Mouse (Mus musculus) neural tube, embryonic 13.5 days (tissue): ENCODE measurements around the gene Kti12. TPM values are rescaled to one million over a fixed set of nuclear protein-coding genes. Genes with fewer than 3 reads are reported as not detected.
A peak's percentile ranks its signal among the peaks of the same experiment; 100 is the strongest.

Experiments used
- ATAC-seq: fragments of 200-750 bp; cut with Nextera tagmentation; 2 replicates; pipeline ENCODE4 v1.8.0; 2017; ENCODE audit warnings: low read depth, mild to moderate bottlenecking, moderate TSS enrichment, moderate library complexity
- H3K27ac ChIP-seq: fragments of 300-500 bp; sonication (generic); replicated peaks from 2 replicates; pipeline ENCODE4 v1.5.1; 2015; ENCODE audit warnings: moderate library complexity, mild to moderate bottlenecking, inconsistent platforms
- H3K27me3 ChIP-seq: fragments of 300-500 bp; sonication (generic); 2 replicates; pipeline ENCODE4 v1.6.1; 2015; ENCODE audit warnings: mild to moderate bottlenecking, inconsistent platforms
- H3K36me3 ChIP-seq: fragments of 300-500 bp; sonication (generic); 2 replicates; pipeline ENCODE4 v1.6.1; 2015; ENCODE audit warnings: mild to moderate bottlenecking, inconsistent platforms
- H3K4me1 ChIP-seq: fragments of 300-500 bp; sonication (generic); replicated peaks from 2 replicates; pipeline ENCODE4 v1.6.1; 2015; ENCODE audit warnings: inconsistent platforms
- H3K4me2 ChIP-seq: fragments of 300-500 bp; sonication (generic); 2 replicates; pipeline ENCODE4 v1.6.1; 2015; ENCODE audit warnings: inconsistent platforms, mild to moderate bottlenecking, moderate library complexity
- H3K4me3 ChIP-seq: fragments of 300-500 bp; sonication (generic); 2 replicates; pipeline ENCODE4 v1.5.1; 2015; ENCODE audit warnings: mild to moderate bottlenecking, inconsistent platforms
- H3K9ac ChIP-seq: fragments of 300-500 bp; sonication (generic); 2 replicates; pipeline ENCODE4 v1.6.1; 2015; ENCODE audit warnings: moderate library complexity, mild to moderate bottlenecking, inconsistent platforms
- H3K9me3 ChIP-seq: fragments of 300-500 bp; sonication (generic); 2 replicates; pipeline ENCODE4 v1.6.1; 2016; ENCODE audit warnings: inconsistent platforms
- WGBS: fragments of 180-500 bp; shearing (Covaris S2); methylation state at CpG from one replicate; pipeline ENCODE4 v1.1.7; 2015; 5-methylcytosine and 5-hydroxymethylcytosine counted together
- polyA plus RNA-seq: library from polyadenylated mRNA; unstranded; fragments of >200 nt; fragmentation: Nextera tagmentation; extraction: Ambion mirVana; gene quantifications from 2 replicates; pipeline ENCODE4 v1.2.1, GENCODE M21; 2015

The Kti12 gene
- 30.7 and 31.6 TPM in 2 replicates for polyA plus RNA-seq

DNA sequence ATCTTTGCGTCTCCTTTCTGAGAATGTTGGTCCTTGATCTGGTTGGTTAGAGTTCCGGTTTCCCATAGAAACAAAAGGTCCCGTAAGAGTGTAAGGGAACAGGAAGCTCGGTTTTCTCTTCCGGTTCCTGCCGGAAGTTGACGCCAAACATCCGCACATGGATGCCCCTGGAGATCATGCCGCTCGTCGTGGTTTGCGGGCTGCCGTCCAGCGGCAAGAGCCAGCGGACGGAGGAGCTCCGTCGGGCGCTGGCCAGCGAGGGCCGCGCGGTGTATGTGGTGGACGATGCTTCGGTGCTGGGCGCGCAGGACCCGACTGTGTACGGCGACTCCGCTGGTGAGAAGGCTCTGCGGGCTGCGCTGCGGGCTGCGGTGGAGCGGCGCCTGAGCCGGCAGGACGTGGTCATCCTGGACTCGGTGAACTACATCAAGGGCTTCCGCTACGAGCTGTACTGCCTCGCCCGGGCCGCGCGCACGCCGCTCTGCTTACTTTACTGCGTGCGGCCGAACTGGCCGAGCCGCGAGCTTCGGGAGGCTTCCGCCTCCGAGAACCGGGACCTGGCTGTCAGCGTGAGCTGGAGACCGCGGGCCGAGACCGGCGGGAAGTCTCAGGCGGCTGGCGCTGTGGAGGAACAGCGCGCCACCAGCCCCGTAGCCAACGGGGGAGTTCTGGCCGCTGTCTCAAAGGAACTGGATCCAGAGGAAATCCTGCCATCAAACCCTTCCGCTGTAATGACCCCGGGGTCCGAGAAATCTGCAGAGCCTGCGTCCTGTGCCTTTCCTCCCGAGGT lies at the start of gene Kti12:
Gene Kti12 (plus strand): TSS at position 71 of the 790 bp plus-strand sequence.
- H3K27me3 ChIP-seq = no peaks in the 10 kb centered on the region
- WGBS = under 1% methylated on average over 77 of the region's 77 CpGs
- H3K9ac ChIP-seq = peak within 1 kb of the TSS; percentile 87
- H3K9me3 ChIP-seq = no peaks in the 10 kb centered on the region
- peak within 1 kb of the TSS; percentile 99 for H3K4me2 ChIP-seq
- H3K4me1 ChIP-seq = peaks cover 43% of the 10 kb centered on the region
- H3K36me3 ChIP-seq = peaks cover 3% of the 10 kb centered on the region; the same call in 1 of the 2 replicates
- peak within 1 kb of the TSS; percentile 95 for H3K4me3 ChIP-seq
- peak within 1 kb of the TSS; percentile 88 for H3K27ac ChIP-seq
- peak; percentile 91 for ATAC-seq

DNA sequence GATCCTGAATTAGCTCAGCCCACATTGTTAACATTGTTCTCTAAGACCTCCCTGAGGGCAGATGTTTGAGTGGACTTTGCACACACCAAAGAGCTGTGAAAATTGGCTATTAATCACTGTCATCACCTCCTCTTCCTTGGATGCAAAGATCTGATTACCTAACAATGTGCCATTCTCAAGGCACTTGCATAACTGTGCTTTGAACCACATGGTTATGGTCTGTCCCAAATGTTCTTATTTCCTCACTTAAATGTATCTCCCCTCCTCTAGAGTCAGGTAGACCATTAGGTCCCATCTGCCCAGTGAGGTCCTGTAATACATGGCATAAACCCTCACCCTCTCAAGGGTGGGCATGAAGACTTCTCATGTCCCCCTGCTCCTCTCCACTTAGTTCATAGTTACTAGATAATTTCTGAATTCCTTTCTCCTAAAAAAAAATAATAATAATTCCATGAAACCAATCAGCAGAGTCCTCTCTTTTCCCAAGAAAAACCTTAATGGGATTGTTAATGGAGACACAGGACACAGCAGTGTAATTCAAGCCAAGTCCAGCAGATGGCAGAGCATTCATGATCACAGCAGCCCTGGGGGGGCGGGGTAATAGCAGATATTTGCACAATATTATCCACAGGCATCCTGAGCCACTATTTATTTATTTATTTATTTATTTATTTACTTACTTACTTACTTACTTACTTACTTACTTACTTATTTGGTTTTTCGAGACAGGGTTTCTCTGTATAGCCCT lies 49.3 kb upstream of the Kti12 start:
- peaks cover 4% of the 10 kb centered on the region; the same call in 1 of the 2 replicates for H3K4me1 ChIP-seq
- peak; percentile 56; the same call in 1 of the 2 replicates for ATAC-seq
- WGBS = 61% methylated on average over 2 of the region's 2 CpGs
- H3K36me3 ChIP-seq = no peaks in the 10 kb centered on the region
- no peak overlapping the region for H3K9ac ChIP-seq
- no peaks in the 10 kb centered on the region for H3K9me3 ChIP-seq
- H3K27ac ChIP-seq = no peak overlapping the region
- H3K4me2 ChIP-seq = no peak overlapping the region
- H3K4me3 ChIP-seq = no peak overlapping the region
- H3K27me3 ChIP-seq = no peaks in the 10 kb centered on the region

DNA sequence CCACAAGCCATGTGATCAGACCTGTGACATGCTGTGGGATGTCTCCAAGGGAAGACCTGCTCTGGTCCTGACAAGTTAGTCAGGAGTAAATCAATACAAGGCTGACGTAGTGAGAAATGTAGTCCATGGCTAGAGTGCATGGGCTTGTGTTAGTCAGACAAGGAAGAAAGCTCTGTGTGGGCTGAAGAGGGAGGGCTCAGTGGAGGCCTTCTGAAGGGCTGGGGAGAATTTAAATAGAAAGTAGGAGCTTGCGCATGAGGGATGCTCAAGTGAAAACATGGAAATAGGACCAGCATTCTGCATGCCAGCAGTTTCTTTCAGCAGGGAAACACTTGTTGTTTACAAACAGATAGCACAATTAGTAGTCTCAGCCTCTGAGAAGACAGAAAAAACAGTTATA lies 44.0 kb upstream of the Kti12 start:
- H3K27me3 ChIP-seq = no peaks in the 10 kb centered on the region
- ATAC-seq = no peak
- 96% methylated on average over 2 of the region's 2 CpGs for WGBS
- no peaks in the 10 kb centered on the region for H3K36me3 ChIP-seq
- H3K4me2 ChIP-seq = no peak overlapping the region
- no peaks in the 10 kb centered on the region for H3K4me1 ChIP-seq
- H3K4me3 ChIP-seq = no peak overlapping the region
- no peak overlapping the region for H3K9ac ChIP-seq
- no peak overlapping the region for H3K27ac ChIP-seq
- H3K9me3 ChIP-seq = no peaks in the 10 kb centered on the region

DNA sequence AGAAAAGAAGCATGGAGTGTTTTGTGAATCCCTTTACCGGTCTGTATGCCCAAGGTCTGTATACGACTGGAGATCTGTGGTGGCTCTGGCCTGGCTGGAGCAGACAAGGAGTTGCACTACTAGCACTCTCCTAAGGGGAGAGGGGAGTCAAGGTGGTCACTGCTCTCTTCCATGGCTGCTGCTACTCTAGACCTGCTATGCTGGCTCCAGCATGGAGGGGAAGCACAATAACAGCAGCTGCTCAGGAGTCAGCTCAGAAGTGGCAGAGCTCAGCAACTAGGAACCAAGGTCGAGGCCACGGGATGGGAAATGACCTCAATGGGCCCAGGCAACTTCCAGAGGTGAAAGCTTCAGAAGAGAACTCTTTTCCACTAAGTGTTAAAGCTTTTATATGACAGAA lies 36.4 kb upstream of the Kti12 start:
- H3K4me1 ChIP-seq = no peaks in the 10 kb centered on the region
- H3K27me3 ChIP-seq = no peaks in the 10 kb centered on the region
- no peak; the same call in 1 of the 2 replicates for ATAC-seq
- H3K27ac ChIP-seq = no peak overlapping the region
- 68% methylated on average over 4 of the region's 4 CpGs for WGBS
- no peaks in the 10 kb centered on the region for H3K9me3 ChIP-seq
- H3K36me3 ChIP-seq = peaks cover 12% of the 10 kb centered on the region
- no peak overlapping the region for H3K4me3 ChIP-seq
- H3K4me2 ChIP-seq = no peak overlapping the region
- H3K9ac ChIP-seq = no peak overlapping the region

GRCm38 (mm10) chr4:108811550-108811949 lies 36.0 kb upstream of the Kti12 start:
- 70% methylated on average over 6 of the region's 6 CpGs for WGBS
- H3K4me1 ChIP-seq = no peaks in the 10 kb centered on the region
- no peak overlapping the region for H3K9ac ChIP-seq
- no peaks in the 10 kb centered on the region for H3K9me3 ChIP-seq
- no peak overlapping the region for H3K4me2 ChIP-seq
- no peak overlapping the region for H3K4me3 ChIP-seq
- peaks cover 12% of the 10 kb centered on the region for H3K36me3 ChIP-seq
- no peak for ATAC-seq
- H3K27ac ChIP-seq = no peak overlapping the region
- no peaks in the 10 kb centered on the region for H3K27me3 ChIP-seq

- H3K27me3 ChIP-seq = no peaks in the 10 kb centered on the region
These were observed 21.9 kb upstream of the Kti12 start for GRCm38 (mm10) chr4:108825677-108826076.

GRCm38 (mm10) chr4:108826096-108826495 lies 21.5 kb upstream of the Kti12 start:
- 88% methylated on average over 1 of the region's 1 CpGs for WGBS

More at GRCm38 (mm10) chr4:108825677-108826076, 21.9 kb upstream of the Kti12 start:
- Histone ChIP-seq H3K36me3 (peaks cover 86% of the 10 kb centered on the region), H3K4me1 (peaks cover 4% of the 10 kb centered on the region; the same call in 1 of the 2 replicates), H3K27ac (no peak overlapping the region), H3K9me3 (no peaks in the 10 kb centered on the region), H3K4me2 (no peak overlapping the region), H3K9ac (no peak overlapping the region), H3K4me3 (no peak overlapping the region)
- WGBS = 95% methylated on average over 3 of the region's 3 CpGs
- ATAC-seq = no peak

GRCm38 (mm10) chr4:108826643-108827042 lies 20.9 kb upstream of the Kti12 start:
- no peak for ATAC-seq
- peaks cover 78% of the 10 kb centered on the region for H3K36me3 ChIP-seq
- WGBS = 95% methylated on average over 2 of the region's 2 CpGs
- H3K27me3 ChIP-seq = no peaks in the 10 kb centered on the region
- H3K4me3 ChIP-seq = no peak overlapping the region
- H3K9ac ChIP-seq = no peak overlapping the region
- H3K4me1 ChIP-seq = peaks cover 13% of the 10 kb centered on the region
- no peak overlapping the region for H3K27ac ChIP-seq
- no peak overlapping the region for H3K4me2 ChIP-seq
- H3K9me3 ChIP-seq = no peaks in the 10 kb centered on the region

More at GRCm38 (mm10) chr4:108826096-108826495, 21.5 kb upstream of the Kti12 start:
- no peak overlapping the region for H3K27ac ChIP-seq
- no peak overlapping the region for H3K4me3 ChIP-seq
- H3K9ac ChIP-seq = no peak overlapping the region
- peaks cover 82% of the 10 kb centered on the region for H3K36me3 ChIP-seq
- H3K27me3 ChIP-seq = no peaks in the 10 kb centered on the region
- no peaks in the 10 kb centered on the region for H3K9me3 ChIP-seq
- ATAC-seq = no peak
- H3K4me2 ChIP-seq = no peak overlapping the region
- H3K4me1 ChIP-seq = peaks cover 8% of the 10 kb centered on the region; the same call in 1 of the 2 replicates

DNA sequence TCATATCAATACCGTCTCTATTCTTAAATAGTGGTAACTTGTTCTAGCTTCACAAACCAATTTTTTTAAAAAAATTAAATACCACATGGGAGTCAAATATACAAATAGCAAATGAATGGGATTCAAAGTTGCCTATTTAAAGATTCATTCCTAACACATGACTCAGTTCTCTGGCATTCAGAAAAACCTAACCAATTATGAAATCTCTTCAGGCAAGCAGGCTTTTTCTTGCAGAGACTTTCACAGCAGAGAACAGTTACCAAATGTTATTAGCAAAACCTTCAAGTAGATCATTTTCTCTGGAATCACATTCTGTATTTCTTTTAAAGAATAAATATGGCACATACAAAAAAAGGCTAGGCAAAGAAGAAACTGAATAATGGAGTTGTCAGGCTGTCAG lies 16.9 kb upstream of the Kti12 start:
- ATAC-seq = no peak
- Histone ChIP-seq H3K9me3 (no peaks in the 10 kb centered on the region), H3K27ac (no peak overlapping the region), H3K4me1 (peaks cover 28% of the 10 kb centered on the region), H3K36me3 (peaks cover 41% of the 10 kb centered on the region), H3K4me3 (no peak overlapping the region), H3K9ac (no peak overlapping the region), H3K27me3 (no peaks in the 10 kb centered on the region), H3K4me2 (no peak overlapping the region)
- 90% methylated on average over 1 of the region's 1 CpGs for WGBS

GRCm38 (mm10) chr4:108832916-108833827 lies 14.4 kb upstream of the Kti12 start, which contains the start of gene Btf3l4:
TSS of gene Btf3l4 (minus strand) at chr4:108833614.
- H3K36me3 ChIP-seq = peaks cover 20% of the 10 kb centered on the region
- H3K9me3 ChIP-seq = no peaks in the 10 kb centered on the region
- ATAC-seq = peak; percentile 97
- H3K4me2 ChIP-seq = peak within 1 kb of the TSS; percentile 76
- WGBS = under 1% methylated on average over 66 of the region's 73 CpGs
- peak within 1 kb of the TSS; percentile 100 for H3K27ac ChIP-seq
- peaks cover 46% of the 10 kb centered on the region for H3K4me1 ChIP-seq
- peak within 1 kb of the TSS; percentile 97 for H3K9ac ChIP-seq
- H3K4me3 ChIP-seq = peak within 1 kb of the TSS; percentile 89
- H3K27me3 ChIP-seq = no peaks in the 10 kb centered on the region

- Histone ChIP-seq H3K36me3 (peaks cover 14% of the 10 kb centered on the region), H3K9me3 (no peaks in the 10 kb centered on the region), H3K4me2 (peak overlapping the region; percentile 76), H3K27ac (peak overlapping the region; percentile 100), H3K9ac (peak overlapping the region; percentile 97), H3K27me3 (no peaks in the 10 kb centered on the region), H3K4me3 (peak overlapping the region; percentile 89), H3K4me1 (peaks cover 51% of the 10 kb centered on the region)
- WGBS = 0% methylated on average over 6 of the region's 6 CpGs
- ATAC-seq = no peak
These were observed 13.8 kb upstream of the Kti12 start for GRCm38 (mm10) chr4:108833828-108834114.
